Mouse (Mus musculus) cerebellum, adult 11-12 months (tissue): ENCODE measurements around the gene Skint9.
"Not testable (repeated sequence)": the region's sequence is repeated elsewhere in the genome, so short reads cannot be mapped to it uniquely, and the experiment has no call there.

Experiments used
- DNase-seq: peaks from one replicate; pipeline ENCODE4 v3.0.0; 2022

Skint9 gene

GRCm38 (mm10) chr4:112433885-112434284 is at the start of gene Skint9:
Skint9 (minus strand) TSS chr4:112433985.
- DNase-seq = no peak

GRCm38 (mm10) chr4:112432685-112433084 is 1.1 kb downstream of the Skint9 start:
- no peak for DNase-seq

- no peak for DNase-seq
Measured at GRCm38 (mm10) chr4:112432223-112432622, 1.6 kb downstream of the Skint9 start.

- DNase-seq = not testable (repeated sequence)
Measured at GRCm38 (mm10) chr4:112349111-112349510, 84.7 kb downstream of the Skint9 start.
